Mouse (Mus musculus): ENCODE measurements around the gene Camta1.

DNA sequence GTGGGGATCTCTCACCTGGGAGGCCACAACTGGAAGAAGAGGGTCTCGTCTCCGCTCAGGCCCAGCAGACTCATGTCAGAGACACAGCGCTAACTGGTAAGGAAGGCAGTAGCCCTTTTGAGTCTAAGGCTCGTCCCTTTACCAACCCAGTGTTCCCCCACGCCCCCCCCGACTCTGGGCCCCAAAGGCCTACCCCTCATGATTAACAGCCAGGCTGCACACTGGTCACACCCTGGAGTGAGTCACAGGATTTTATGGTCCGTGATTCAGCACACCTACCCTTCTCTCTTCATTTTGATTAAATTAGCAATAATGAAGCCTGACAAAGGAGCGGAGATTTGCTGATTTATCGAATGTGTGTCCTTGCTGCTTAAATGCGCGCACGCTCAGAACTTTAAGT is 515.0 kb downstream of the Camta1 start:
- TF ChIP-seq GATA1 (IDR thresholded peaks at IDR 0.05; ENCODE audit: low read length), result no peak
- no peak for TF ChIP-seq TAL1 (IDR thresholded peaks at IDR 0.05; ENCODE audit: low read length)
